ENCODE assay signal across 17 mouse cellular contexts in the genomic region with DNA sequence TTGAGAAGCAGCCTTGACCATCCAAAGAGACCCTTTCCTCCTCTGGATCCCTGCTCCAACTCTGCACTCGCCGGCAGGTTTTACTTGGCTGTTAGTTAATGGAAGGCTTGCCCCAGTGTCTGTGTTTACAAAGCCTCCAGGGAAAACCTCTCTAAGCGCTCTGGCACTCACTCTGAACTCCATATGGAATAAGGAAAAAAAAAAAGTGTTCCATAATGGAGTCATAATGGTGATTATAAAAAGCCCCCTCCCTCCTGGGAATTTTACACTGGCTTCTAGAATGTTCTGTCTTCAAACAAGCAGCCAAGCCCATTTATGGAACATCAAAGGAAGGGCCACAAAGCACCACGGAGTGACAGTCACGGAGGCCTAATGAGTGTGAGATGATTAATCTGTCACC.
A peak's percentile ranks its signal among the peaks of the same experiment; 100 is the strongest.
DNase-seq lines count a peak whose midpoint lies in the region; ATAC-seq and TF ChIP-seq lines count a peak whose summit lies in the region.
"Had no signal": no experiment of that assay in that cellular context is flagged by ENCODE, and none has a peak within 500 bp of the region (broad histone marks: within the 10 kb centered on the region; RNA-seq: fewer than 3 reads in every experiment).

No protein-coding gene starts in this region.

- 57% methylated on average over 5 of the region's 5 CpGs for WGBS in forebrain, embryonic 10.5 days
- 62% methylated on average over 5 of the region's 5 CpGs for WGBS in forebrain, embryonic 11.5 days
- 13% methylated on average over 5 of the region's 5 CpGs for WGBS in lung, embryonic 14.5 days
- 37% methylated on average over 5 of the region's 5 CpGs for WGBS in midbrain, postnatal 0 days
- 73% methylated on average over 5 of the region's 5 CpGs for WGBS in midbrain, embryonic 11.5 days

- 0 out of 2 replicates have a peak overlapping the region, but pooled peaks have one; percentile 48 for H3K27ac ChIP-seq in forebrain, embryonic 10.5 days
- H3K27ac ChIP-seq in forebrain, embryonic 11.5 days (ENCODE audit: low read depth, low read length) = no peak overlapping the region
- peak overlapping the region; percentile 55; the same call in 1 of the 2 replicates for H3K27ac ChIP-seq in lung, embryonic 14.5 days (ENCODE audit: low read depth)
- no peak overlapping the region for H3K27ac ChIP-seq in midbrain, postnatal 0 days (ENCODE audit: low read depth, low read length)
- H3K27ac ChIP-seq in midbrain, embryonic 11.5 days (ENCODE audit: low read depth, low read length) = no peak overlapping the region
- H3K27ac ChIP-seq: heart, adult 2 months; heart, embryonic 15.5 days; hindbrain, embryonic 13.5 days; hindbrain, postnatal 0 days had no signal

- H3K4me3 ChIP-seq in forebrain, embryonic 10.5 days = no peak overlapping the region
- H3K4me3 ChIP-seq in forebrain, embryonic 11.5 days (ENCODE audit: low read depth, low read length) = no peak overlapping the region
- no peak overlapping the region for H3K4me3 ChIP-seq in lung, embryonic 14.5 days (ENCODE audit: low read depth, low read length)
- H3K4me3 ChIP-seq in midbrain, postnatal 0 days (ENCODE audit: low read depth, low read length) = no peak overlapping the region
- H3K4me3 ChIP-seq in midbrain, embryonic 11.5 days (ENCODE audit: low read depth, low read length) = no peak overlapping the region
- H3K4me3 ChIP-seq: heart, adult 2 months; heart, embryonic 15.5 days; hindbrain, embryonic 13.5 days had no signal

- DNase-seq in forebrain, embryonic 10.5 days (ENCODE audit: extremely low spot score, low spot score) = no peak
- DNase-seq in forebrain, embryonic 11.5 days (ENCODE audit: low spot score) = no peak
- peak; percentile 72 for DNase-seq in lung, embryonic 14.5 days
- no peak for DNase-seq in lung, postnatal 36 days
- peak; percentile 21 for DNase-seq in midbrain, postnatal 0 days (ENCODE audit: low spot score)
- no peak for DNase-seq in midbrain, embryonic 11.5 days (ENCODE audit: low spot score, missing footprints)
- peak; percentile 24 for DNase-seq in retina, embryonic 14.5 days (ENCODE audit: low spot score)
- DNase-seq in cerebellum, postnatal 14 days = no peak
- DNase-seq: adrenal gland, postnatal 14 days; cerebellum, adult 18-20 months; cerebellum, adult 9-11 months; heart, adult 2 months; heart, postnatal 14 days had no signal

- no peaks in the 10 kb centered on the region; the same call in 1 of the 2 replicates for H3K9me3 ChIP-seq in forebrain, embryonic 10.5 days
- H3K9me3 ChIP-seq in forebrain, embryonic 11.5 days (ENCODE audit: control insufficient read depth, low read length) = no peaks in the 10 kb centered on the region; the same call in 1 of the 2 replicates
- H3K9me3 ChIP-seq in lung, embryonic 14.5 days (ENCODE audit: low read depth, low read length) = no peaks in the 10 kb centered on the region
- no peaks in the 10 kb centered on the region for H3K9me3 ChIP-seq in midbrain, postnatal 0 days (ENCODE audit: low read length)
- no peaks in the 10 kb centered on the region for H3K9me3 ChIP-seq in midbrain, embryonic 11.5 days (ENCODE audit: control insufficient read depth, low read length)
- H3K9me3 ChIP-seq: heart, embryonic 15.5 days; hindbrain, embryonic 13.5 days had no signal

- peaks cover 42% of the 10 kb centered on the region for H3K4me1 ChIP-seq in forebrain, embryonic 10.5 days
- H3K4me1 ChIP-seq in forebrain, embryonic 11.5 days (replicated peaks; ENCODE audit: control insufficient read depth, insufficient read depth, low read length) = peaks cover 6% of the 10 kb centered on the region; the same call in 1 of the 2 replicates
- peaks cover 24% of the 10 kb centered on the region for H3K4me1 ChIP-seq in lung, embryonic 14.5 days (ENCODE audit: insufficient read depth)
- no peaks in the 10 kb centered on the region for H3K4me1 ChIP-seq in midbrain, postnatal 0 days (ENCODE audit: insufficient read depth, low read length)
- H3K4me1 ChIP-seq in midbrain, embryonic 11.5 days (ENCODE audit: control insufficient read depth, insufficient read depth, low read length) = no peaks in the 10 kb centered on the region
- H3K4me1 ChIP-seq: heart, embryonic 15.5 days had no signal

- ATAC-seq in forebrain, embryonic 11.5 days (replicated peaks; ENCODE audit: low FRiP score) = no peak
- peak; percentile 33; the same call in 1 of the 2 replicates for ATAC-seq in lung, embryonic 14.5 days (ENCODE audit: insufficient read depth)
- ATAC-seq in midbrain, postnatal 0 days (ENCODE audit: low FRiP score) = no peak
- ATAC-seq in midbrain, embryonic 11.5 days (ENCODE audit: low FRiP score) = no peak
- ATAC-seq: hindbrain, postnatal 0 days had no signal

- H3K27me3 ChIP-seq in forebrain, embryonic 10.5 days (ENCODE audit: poor library complexity, severe bottlenecking) = no peaks in the 10 kb centered on the region
- H3K27me3 ChIP-seq in forebrain, embryonic 11.5 days (ENCODE audit: control insufficient read depth, insufficient read depth, low read length) = no peaks in the 10 kb centered on the region
- H3K27me3 ChIP-seq in lung, embryonic 14.5 days (ENCODE audit: insufficient read depth, low read length) = no peaks in the 10 kb centered on the region
- no peaks in the 10 kb centered on the region for H3K27me3 ChIP-seq in midbrain, postnatal 0 days (ENCODE audit: insufficient read depth, low read length)
- no peaks in the 10 kb centered on the region for H3K27me3 ChIP-seq in midbrain, embryonic 11.5 days (ENCODE audit: control insufficient read depth, insufficient read depth, low read length)
- H3K27me3 ChIP-seq: heart, embryonic 15.5 days had no signal

- no peak overlapping the region for H3K9ac ChIP-seq in forebrain, embryonic 11.5 days (ENCODE audit: low read length)
- H3K9ac ChIP-seq in lung, embryonic 14.5 days = no peak overlapping the region
- H3K9ac ChIP-seq in midbrain, postnatal 0 days (replicated peaks; ENCODE audit: low read length, poor library complexity, severe bottlenecking) = no peak overlapping the region
- no peak overlapping the region for H3K9ac ChIP-seq in midbrain, embryonic 11.5 days (ENCODE audit: low read length)
- H3K9ac ChIP-seq: heart, embryonic 15.5 days; hindbrain, embryonic 13.5 days had no signal

- no peak for TF ChIP-seq CTCF in lung, embryonic 14.5 days (IDR thresholded peaks at IDR 0.05; ENCODE audit: low read depth)
- no peak for TF ChIP-seq CTCF in midbrain, postnatal 0 days (IDR thresholded peaks at IDR 0.05)

- no peak overlapping the region for H3K4me2 ChIP-seq in forebrain, embryonic 11.5 days (ENCODE audit: low read depth, low read length, severe bottlenecking)
- H3K4me2 ChIP-seq in lung, embryonic 14.5 days = no peak overlapping the region
- H3K4me2 ChIP-seq in midbrain, postnatal 0 days (ENCODE audit: low read depth, low read length, poor library complexity, severe bottlenecking) = no peak overlapping the region
- H3K4me2 ChIP-seq in midbrain, embryonic 11.5 days = no peak overlapping the region
- H3K4me2 ChIP-seq: heart, embryonic 11.5 days; heart, embryonic 15.5 days; hindbrain, embryonic 13.5 days had no signal

- no peaks in the 10 kb centered on the region for H3K36me3 ChIP-seq in forebrain, embryonic 10.5 days (replicated peaks)
- H3K36me3 ChIP-seq in forebrain, embryonic 11.5 days (ENCODE audit: control insufficient read depth, insufficient read depth, low read length) = no peaks in the 10 kb centered on the region
- H3K36me3 ChIP-seq in lung, embryonic 14.5 days (ENCODE audit: insufficient read depth) = no peaks in the 10 kb centered on the region
- H3K36me3 ChIP-seq in midbrain, postnatal 0 days (ENCODE audit: insufficient read depth, low read length) = no peaks in the 10 kb centered on the region
- no peaks in the 10 kb centered on the region for H3K36me3 ChIP-seq in midbrain, embryonic 11.5 days (ENCODE audit: control insufficient read depth, insufficient read depth, low read length)
- H3K36me3 ChIP-seq: heart, embryonic 15.5 days; hindbrain, embryonic 13.5 days had no signal

Comparison
In these comparisons a context has a peak if more than half of its experiments do, and no peak if none do; other contexts are left out.
1. DNase-seq: peak in lung, embryonic 14.5 days (single experiment), midbrain, postnatal 0 days (single experiment) and retina, embryonic 14.5 days (single experiment); none in forebrain, embryonic 10.5 days (single experiment), forebrain, embryonic 11.5 days (single experiment), lung, postnatal 36 days (single experiment), midbrain, embryonic 11.5 days (single experiment) and cerebellum, postnatal 14 days (0 of 2).
2. H3K27ac ChIP-seq: peak in forebrain, embryonic 10.5 days (single experiment) and lung, embryonic 14.5 days (single experiment); none in forebrain, embryonic 11.5 days (single experiment), midbrain, postnatal 0 days (single experiment) and midbrain, embryonic 11.5 days (single experiment).